Mouse (Mus musculus) heart, adult 2 months (tissue): ENCODE data around the gene Etfdh. TPM values are rescaled to one million over a fixed set of nuclear protein-coding genes. Genes with fewer than 3 reads are reported as not detected.

Source experiments
- DNase-seq, 2 experiments: peaks; one replicate each; pipeline ENCODE4 v3.0.0; 2021
- H3K27ac ChIP-seq: fragments of 200-600 bp; 2 replicates; pipeline ENCODE4 v1.8.1; 2022
- H3K27me3 ChIP-seq: fragments of 200-500 bp; 2 replicates; pipeline ENCODE4 v1.6.1; 2012; ENCODE audit warnings: mild to moderate bottlenecking, low read length, inconsistent platforms, mixed read lengths; ENCODE audit not compliant: control insufficient read depth, insufficient read depth
- H3K36me3 ChIP-seq: fragments of 200-500 bp; 2 replicates; pipeline ENCODE4 v1.6.1; 2012; ENCODE audit warnings: low read length, inconsistent platforms; ENCODE audit not compliant: control insufficient read depth, insufficient read depth
- H3K4me1 ChIP-seq: fragments of 200-500 bp; 2 replicates; pipeline ENCODE4 v1.6.1; 2011; ENCODE audit warnings: low read length; ENCODE audit not compliant: control insufficient read depth, insufficient read depth
- H3K4me3 ChIP-seq: fragments of 200-600 bp; 2 replicates; pipeline ENCODE4 v1.8.1; 2022
- H3K79me2 ChIP-seq: fragments of 200-500 bp; replicated peaks from 2 replicates; pipeline ENCODE4 v1.6.1; 2012; ENCODE audit warnings: mild to moderate bottlenecking, inconsistent platforms, low read length, moderate library complexity, mixed read lengths; ENCODE audit not compliant: control insufficient read depth, insufficient read depth
- H3K9ac ChIP-seq: fragments of 200-500 bp; 2 replicates; pipeline ENCODE4 v1.6.1; 2012; ENCODE audit warnings: low read depth, mild to moderate bottlenecking, control low read depth, inconsistent platforms, low read length, mixed read lengths
- CTCF ChIP-seq: fragments of 200-600 bp; IDR thresholded peaks from 2 replicates; pipeline ENCODE4 v1.8.1; 2022; ENCODE audit warnings: antibody characterized with exemption, mild to moderate bottlenecking, moderate library complexity
- EP300 ChIP-seq: fragments of 200-500 bp; IDR thresholded peaks from 2 replicates; pipeline ENCODE4 v1.6.1; 2011; ENCODE audit warnings: low read depth, low read length, control low read depth; ENCODE audit not compliant: insufficient read depth
- POLR2A ChIP-seq: fragments of 200-500 bp; IDR thresholded peaks from 2 replicates; pipeline ENCODE4 v1.6.1; 2011; ENCODE audit warnings: mild to moderate bottlenecking, low read depth, low read length, control low read depth; ENCODE audit not compliant: insufficient read depth
- WGBS: fragments of 180-500 bp; shearing (Covaris S2); methylation state at CpG from one replicate; pipeline ENCODE4 v1.1.7; 2018; 5-methylcytosine and 5-hydroxymethylcytosine counted together
- intact Hi-C: fragments of 180-260 bp; cut with DNase I; formaldehyde crosslinking; loops from one replicate; pipeline ENCODE4 v1.15.1; 2025
- polyA plus RNA-seq: library from polyadenylated mRNA; depleted of rRNA; stranded (reverse); fragments of >200 nt; gene quantifications from 2 replicates; pipeline ENCODE4 v1.2.3, GENCODE M21; 2012
- total RNA-seq, 2 experiments: library from RNA; stranded (reverse); gene quantifications; 2 replicates each; pipeline ENCODE4 v1.2.3; 2021

The Etfdh gene
- total and polyA plus RNA-seq, 3 experiments, result 525 to 610 (median 567) TPM

DNA sequence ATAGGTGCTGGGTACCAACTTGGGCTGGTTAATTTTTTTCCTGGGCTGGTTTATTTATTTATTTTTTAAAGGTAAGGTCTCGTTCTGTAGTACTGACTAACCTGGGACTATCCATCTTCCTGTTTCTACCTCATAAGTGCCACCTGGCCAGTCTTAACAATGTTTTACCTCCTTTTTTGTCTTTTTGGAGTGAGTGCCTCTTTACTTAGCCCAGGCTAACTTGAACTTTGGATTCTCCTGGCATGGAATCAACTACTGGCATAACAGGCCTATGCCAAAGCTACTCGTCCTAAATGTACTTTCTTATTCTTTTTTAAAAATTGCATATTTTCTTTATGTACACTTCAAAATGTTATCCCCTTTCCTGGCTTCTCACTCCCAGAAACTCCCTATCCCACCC, 39.6 kb downstream of the Etfdh start:
- intact Hi-C loops, result loop anchor here (2.0 to 5.0 kb wide), 2 partner anchors 21 to 72 kb away; no protein-coding TSS in a partner anchor
- H3K9ac ChIP-seq, result no peak overlapping the region
- peaks cover 3% of the 10 kb centered on the region for H3K4me1 ChIP-seq
- no peak for TF ChIP-seq CTCF
- TF ChIP-seq EP300, result no peak
- TF ChIP-seq POLR2A, result no peak
- H3K27me3 ChIP-seq, result no peaks in the 10 kb centered on the region
- peaks cover 6% of the 10 kb centered on the region; the same call in 1 of the 2 replicates for H3K36me3 ChIP-seq
- H3K27ac ChIP-seq, result no peak overlapping the region
- no peaks in the 10 kb centered on the region for H3K79me2 ChIP-seq
- WGBS, result 84% methylated on average over 2 of the region's 2 CpGs
- H3K4me3 ChIP-seq, result no peak overlapping the region
- no peak for DNase-seq

DNA sequence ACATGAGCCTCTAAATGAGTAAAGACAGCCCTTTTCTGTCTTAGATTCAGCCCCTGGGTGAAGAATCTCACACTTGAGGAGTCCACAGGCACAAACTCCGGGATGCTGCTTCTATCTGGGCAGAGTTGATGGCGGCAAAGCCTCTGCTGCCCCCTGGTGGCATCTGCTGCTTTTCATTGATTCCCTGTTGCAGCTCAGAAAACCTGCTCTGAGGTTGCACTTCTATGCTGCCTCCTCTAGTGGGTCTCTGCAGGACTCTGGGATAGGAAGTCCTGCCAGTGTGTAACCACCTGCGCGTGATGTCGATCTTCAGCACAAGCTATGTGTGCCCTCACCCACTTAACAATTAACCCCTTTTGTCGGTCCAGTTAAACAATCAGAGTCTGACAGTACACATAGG, 42.5 kb downstream of the Etfdh start:
- Histone ChIP-seq H3K9ac (no peak overlapping the region), H3K27ac (no peak overlapping the region), H3K79me2 (no peaks in the 10 kb centered on the region), H3K4me3 (no peak overlapping the region), H3K27me3 (no peaks in the 10 kb centered on the region), H3K4me1 (peaks cover 3% of the 10 kb centered on the region), H3K36me3 (no peaks in the 10 kb centered on the region)
- 4% methylated on average over 6 of the region's 6 CpGs for WGBS
- TF ChIP-seq POLR2A, result no peak
- peak; percentile 92 for TF ChIP-seq EP300
- no peak for TF ChIP-seq CTCF
- intact Hi-C loops, result loop anchor here (1.0 to 5.0 kb wide), 6 partner anchors 70 to 628 kb away; partner anchors contain the start of gene Rapgef2
- peak; percentile 87 to 91 for DNase-seq

DNA sequence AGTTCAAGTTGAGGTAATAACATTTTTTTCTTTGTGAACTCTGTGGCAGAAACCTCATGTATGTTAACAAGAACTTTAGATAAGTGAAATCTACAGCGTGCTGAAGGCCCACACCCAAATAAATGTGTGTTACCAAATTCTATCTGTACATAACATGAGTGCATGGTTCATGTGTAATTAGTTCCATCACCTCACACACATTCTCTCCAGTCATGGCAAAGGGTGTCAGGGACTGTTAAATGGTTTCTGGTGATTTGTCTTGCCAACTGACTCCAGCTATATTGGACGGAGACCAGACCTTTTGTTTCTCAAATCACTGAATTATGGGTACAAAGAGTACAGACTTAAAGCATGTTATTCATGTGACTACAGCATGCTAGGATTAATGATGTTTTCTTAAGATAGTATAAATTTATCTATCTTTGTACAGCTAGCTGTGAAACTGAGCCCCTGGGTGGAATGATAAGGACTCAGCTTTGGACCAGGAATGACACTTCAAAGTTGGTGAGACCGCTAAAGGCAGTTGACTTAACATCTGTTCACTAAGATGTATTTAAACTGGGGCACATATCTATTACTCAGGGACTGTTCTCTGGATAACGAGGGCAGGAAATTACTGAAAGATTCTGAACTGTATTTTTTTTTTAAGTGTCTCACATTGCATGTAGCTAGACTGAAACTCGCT, 49.3 kb downstream of the Etfdh start:
- no peak overlapping the region for H3K4me3 ChIP-seq
- TF ChIP-seq POLR2A (no peak), EP300 (no peak), CTCF (no peak)
- H3K27me3 ChIP-seq, result no peaks in the 10 kb centered on the region
- DNase-seq, result no peak
- no peaks in the 10 kb centered on the region for H3K36me3 ChIP-seq
- intact Hi-C loops, result no loop called here
- H3K27ac ChIP-seq, result no peak overlapping the region
- WGBS, result 71% methylated on average over 5 of the region's 5 CpGs
- H3K79me2 ChIP-seq, result no peaks in the 10 kb centered on the region
- no peak overlapping the region for H3K9ac ChIP-seq
- H3K4me1 ChIP-seq, result no peaks in the 10 kb centered on the region

DNA sequence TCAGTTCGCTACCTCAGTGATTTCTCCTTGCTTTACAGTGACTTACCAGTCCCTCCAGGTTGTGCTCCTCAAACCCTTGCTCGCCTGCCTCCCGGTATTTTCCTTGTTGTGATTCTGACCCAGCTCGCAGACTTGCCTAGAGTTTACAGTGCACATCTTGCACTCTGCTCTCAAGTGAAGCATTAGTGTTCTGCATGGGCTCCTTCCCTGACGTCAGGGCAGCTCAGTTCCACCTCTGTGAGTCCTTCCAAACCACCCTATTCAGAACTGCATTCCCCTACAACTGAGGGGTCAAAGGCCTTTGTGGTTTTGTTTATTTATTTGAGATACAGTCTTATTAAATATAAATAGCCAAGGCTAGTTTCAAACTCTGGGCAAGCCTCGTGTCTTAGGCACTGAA, 51.1 kb downstream of the Etfdh start:
- no peaks in the 10 kb centered on the region for H3K27me3 ChIP-seq
- H3K79me2 ChIP-seq, result no peaks in the 10 kb centered on the region
- H3K4me3 ChIP-seq, result no peak overlapping the region
- H3K9ac ChIP-seq, result no peak overlapping the region
- H3K36me3 ChIP-seq, result no peaks in the 10 kb centered on the region
- TF ChIP-seq POLR2A (no peak), CTCF (no peak), EP300 (no peak)
- H3K4me1 ChIP-seq, result no peaks in the 10 kb centered on the region
- WGBS, result 87% methylated on average over 6 of the region's 6 CpGs
- no peak overlapping the region for H3K27ac ChIP-seq
- DNase-seq, result no peak
- intact Hi-C loops, result no loop called here

DNA sequence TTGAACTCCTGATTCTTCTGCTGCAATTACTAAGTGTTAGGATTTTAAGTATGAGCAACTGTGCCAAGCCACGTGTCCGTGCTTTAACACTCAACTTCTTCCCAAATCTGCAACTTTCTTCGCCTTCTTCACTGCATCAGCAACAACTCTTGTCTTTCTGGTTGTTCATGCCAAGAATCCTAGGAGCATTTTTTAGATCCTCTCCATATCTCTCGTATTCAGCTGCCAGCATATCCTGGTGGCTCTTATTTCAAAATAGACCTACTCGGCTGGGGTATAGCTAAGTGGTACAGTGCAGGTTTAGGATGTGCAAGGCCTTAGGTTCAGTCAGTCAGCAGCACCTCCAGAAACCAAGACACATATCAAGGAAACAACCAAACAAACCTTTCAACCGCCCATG, 51.7 kb downstream of the Etfdh start:
- 58% methylated on average over 6 of the region's 6 CpGs for WGBS
- no peaks in the 10 kb centered on the region for H3K79me2 ChIP-seq
- H3K36me3 ChIP-seq, result no peaks in the 10 kb centered on the region
- no peak overlapping the region for H3K4me3 ChIP-seq
- H3K27me3 ChIP-seq, result no peaks in the 10 kb centered on the region
- intact Hi-C loops, result no loop called here
- no peaks in the 10 kb centered on the region for H3K4me1 ChIP-seq
- TF ChIP-seq CTCF, result no peak
- no peak for TF ChIP-seq POLR2A
- no peak for TF ChIP-seq EP300
- H3K27ac ChIP-seq, result no peak overlapping the region
- H3K9ac ChIP-seq, result no peak overlapping the region
- DNase-seq, result no peak

DNA sequence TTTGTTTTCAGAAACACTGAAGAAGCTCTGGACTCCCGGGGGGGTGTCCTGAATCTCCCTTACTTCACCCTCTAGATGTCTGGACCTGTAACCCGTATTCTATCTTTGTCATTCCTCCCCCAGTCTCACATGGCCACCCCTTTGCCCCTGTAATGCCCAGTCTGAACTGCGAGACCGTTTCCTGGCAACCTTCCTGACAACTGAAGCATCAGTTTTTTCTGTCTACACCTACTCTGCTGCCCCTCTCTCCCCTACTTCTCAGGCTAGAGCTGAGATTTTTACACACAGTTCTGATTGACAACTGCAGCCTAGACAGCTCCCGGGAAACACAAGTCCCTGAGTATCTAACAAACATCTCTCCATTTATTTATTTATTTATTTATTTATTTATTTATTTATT, 52.4 kb downstream of the Etfdh start:
- no peaks in the 10 kb centered on the region for H3K4me1 ChIP-seq
- no peaks in the 10 kb centered on the region for H3K79me2 ChIP-seq
- H3K4me3 ChIP-seq, result no peak overlapping the region
- H3K27me3 ChIP-seq, result no peaks in the 10 kb centered on the region
- no peaks in the 10 kb centered on the region for H3K36me3 ChIP-seq
- TF ChIP-seq CTCF (no peak), EP300 (no peak), POLR2A (no peak)
- WGBS, result 29% methylated on average over 5 of the region's 5 CpGs
- no peak overlapping the region for H3K9ac ChIP-seq
- no peak for DNase-seq
- intact Hi-C loops, result no loop called here
- H3K27ac ChIP-seq, result no peak overlapping the region
